Mouse (Mus musculus): Measurements from ENCODE around the gene Ccr9.

- no peak for TF ChIP-seq POLR2A (IDR thresholded peaks at IDR 0.05; ENCODE audit: insufficient read depth, low read depth, low read length)
- TF ChIP-seq CTCF (IDR thresholded peaks at IDR 0.05), result no peak
- no peak for TF ChIP-seq EP300 (IDR thresholded peaks at IDR 0.05; ENCODE audit: insufficient read depth, low read depth, low read length)
Measured at GRCm38 (mm10) chr9:123651369-123651768, 26.9 kb upstream of the Ccr9 start.
